Mouse (Mus musculus) layer of hippocampus, postnatal 36 days (tissue): ENCODE measurements around the gene Lmo7. TPM values are rescaled to one million over a fixed set of nuclear protein-coding genes. Genes with fewer than 3 reads are reported as not detected.

Source experiments
- DNase-seq, 2 experiments: peaks; one replicate each; pipeline ENCODE4 v3.0.0; 2022
- total RNA-seq, 2 experiments: library from RNA; stranded (reverse); gene quantifications; 2 replicates each; pipeline ENCODE4 v1.2.3; 2021

Lmo7 gene
- total RNA-seq, 2 experiments from 2014 or later: 123 to 137 TPM

GRCm38 (mm10) chr14:101951107-101951506, 221.3 kb downstream of the Lmo7 start:
- DNase-seq: no peak

- DNase-seq: no peak
Measured at GRCm38 (mm10) chr14:101953793-101954468, 224.2 kb downstream of the Lmo7 start.

- no peak for DNase-seq
Measured at GRCm38 (mm10) chr14:101964381-101964780, 234.6 kb downstream of the Lmo7 start.

- DNase-seq: no peak
Measured at GRCm38 (mm10) chr14:101964956-101965355, 235.2 kb downstream of the Lmo7 start.

- DNase-seq: no peak
Measured at GRCm38 (mm10) chr14:101972764-101973163, 243.0 kb downstream of the Lmo7 start.

- DNase-seq: no peak
Measured at GRCm38 (mm10) chr14:101973171-101973570, 243.4 kb downstream of the Lmo7 start.

- DNase-seq: no peak
Measured at GRCm38 (mm10) chr14:101976021-101976685, 246.4 kb downstream of the Lmo7 start.

Other genes starting within 250 kb of the Lmo7 start
- 10 to 100 TPM in 1 of 2 experiments, 1 to 10 TPM in 1; 9.2 to 10.9 TPM for gene Tbc1d4, start 120.8 kb upstream of the Lmo7 start, total RNA-seq
- 10 to 100 TPM; 64.9 to 68.1 TPM for gene Commd6, start 89.3 kb upstream of the Lmo7 start, total RNA-seq
- gene Uchl3, start 76.0 kb upstream of the Lmo7 start, total RNA-seq: 10 to 100 TPM; 52.9 to 56.6 TPM
- not detected for gene Gm9922, start 143 bp upstream of the Lmo7 start, total RNA-seq